Mouse (Mus musculus): ENCODE measurements around the gene Daxx. TPM values are rescaled to one million over a fixed set of nuclear protein-coding genes. Genes with fewer than 3 reads are reported as not detected.

Daxx gene
- polyA plus RNA-seq, 1 experiment from 2014 or later = 64.6 TPM

Small RNA genes within 50 kb of the gene (microRNA-seq; reads per million reads assigned to microRNA genes)
- not detected for gene Gm27740

Other genes starting within 250 kb of the Daxx start
- 441 and 462 TPM in 2 replicates for gene Hnrnpm, start 222.6 kb upstream of the Daxx start, polyA plus RNA-seq (2016; fragmentation: Nextera tagmentation; extraction: Ambion mirVana)
- gene March2, start 190.7 kb upstream of the Daxx start, polyA plus RNA-seq (2016; fragmentation: Nextera tagmentation; extraction: Ambion mirVana) = 46.7 and 52.2 TPM in 2 replicates
- 422 and 447 TPM in 2 replicates for gene Rab11b, start 148.9 kb upstream of the Daxx start, polyA plus RNA-seq (2016; fragmentation: Nextera tagmentation; extraction: Ambion mirVana)
- 21.1 and 28.3 TPM in 2 replicates for gene Angptl4, start 127.6 kb upstream of the Daxx start, polyA plus RNA-seq (2016; fragmentation: Nextera tagmentation; extraction: Ambion mirVana)
- 25.5 and 31.9 TPM in 2 replicates for gene Kank3, start 98.9 kb upstream of the Daxx start, polyA plus RNA-seq (2016; fragmentation: Nextera tagmentation; extraction: Ambion mirVana)
- 613 and 671 TPM in 2 replicates for gene Rps28, start 84.9 kb upstream of the Daxx start, polyA plus RNA-seq (2016; fragmentation: Nextera tagmentation; extraction: Ambion mirVana)
- 436 and 454 TPM in 2 replicates for gene Ndufa7, start 84.8 kb upstream of the Daxx start, polyA plus RNA-seq (2016; fragmentation: Nextera tagmentation; extraction: Ambion mirVana)
- gene Cd320, start 66.3 kb upstream of the Daxx start, polyA plus RNA-seq (2016; fragmentation: Nextera tagmentation; extraction: Ambion mirVana) = 59.8 and 63.5 TPM in 2 replicates
- gene Gm7029, start 35.6 kb upstream of the Daxx start, polyA plus RNA-seq (2016; fragmentation: Nextera tagmentation; extraction: Ambion mirVana) = not detected in 2 replicates
- gene Kifc1, start 18.8 kb upstream of the Daxx start, polyA plus RNA-seq (2016; fragmentation: Nextera tagmentation; extraction: Ambion mirVana) = 3.8 and 4.4 TPM in 2 replicates
- 0.23 and 0.38 TPM in 2 replicates for gene Platr17, start 4.3 kb upstream of the Daxx start, polyA plus RNA-seq (2016; fragmentation: Nextera tagmentation; extraction: Ambion mirVana)
- gene Tapbp, start 6.5 kb downstream of the Daxx start, polyA plus RNA-seq (2016; fragmentation: Nextera tagmentation; extraction: Ambion mirVana) = 19.1 and 21.9 TPM in 2 replicates
- gene Zbtb22, start 6.5 kb downstream of the Daxx start, polyA plus RNA-seq (2016; fragmentation: Nextera tagmentation; extraction: Ambion mirVana) = 21.8 and 25.3 TPM in 2 replicates
- gene Rgl2, start 20.1 kb downstream of the Daxx start, polyA plus RNA-seq (2016; fragmentation: Nextera tagmentation; extraction: Ambion mirVana) = 69.9 and 74.3 TPM in 2 replicates
- gene Pfdn6, start 30.9 kb downstream of the Daxx start, polyA plus RNA-seq (2016; fragmentation: Nextera tagmentation; extraction: Ambion mirVana) = 188 and 203 TPM in 2 replicates
- gene Wdr46, start 31.2 kb downstream of the Daxx start, polyA plus RNA-seq (2016; fragmentation: Nextera tagmentation; extraction: Ambion mirVana) = 37.5 and 37.7 TPM in 2 replicates
- gene B3galt4, start 42.1 kb downstream of the Daxx start, polyA plus RNA-seq (2016; fragmentation: Nextera tagmentation; extraction: Ambion mirVana) = 8.1 and 8.7 TPM in 2 replicates
- gene Vps52, start 46.4 kb downstream of the Daxx start, polyA plus RNA-seq (2016; fragmentation: Nextera tagmentation; extraction: Ambion mirVana) = 67.0 and 70.9 TPM in 2 replicates
- gene Rps18, start 46.6 kb downstream of the Daxx start, polyA plus RNA-seq (2016; fragmentation: Nextera tagmentation; extraction: Ambion mirVana) = 891 and 909 TPM in 2 replicates
- gene H2-K1, start 90.9 kb downstream of the Daxx start, polyA plus RNA-seq (2016; fragmentation: Nextera tagmentation; extraction: Ambion mirVana) = 26.8 and 28.4 TPM in 2 replicates
- gene Ring1, start 115.3 kb downstream of the Daxx start, polyA plus RNA-seq (2016; fragmentation: Nextera tagmentation; extraction: Ambion mirVana) = 25.2 and 27.0 TPM in 2 replicates
- gene H2-Ke6, start 118.6 kb downstream of the Daxx start, polyA plus RNA-seq (2016; fragmentation: Nextera tagmentation; extraction: Ambion mirVana) = 110 and 131 TPM in 2 replicates
- 180 and 184 TPM in 2 replicates for gene Slc39a7, start 122.3 kb downstream of the Daxx start, polyA plus RNA-seq (2016; fragmentation: Nextera tagmentation; extraction: Ambion mirVana)
- 68.0 and 68.4 TPM in 2 replicates for gene Rxrb, start 122.4 kb downstream of the Daxx start, polyA plus RNA-seq (2016; fragmentation: Nextera tagmentation; extraction: Ambion mirVana)
- gene Col11a2, start 130.0 kb downstream of the Daxx start, polyA plus RNA-seq (2016; fragmentation: Nextera tagmentation; extraction: Ambion mirVana) = 2.3 and 4.0 TPM in 2 replicates
- 0.17 and 0.56 TPM in 2 replicates for gene H2-Oa, start 182.9 kb downstream of the Daxx start, polyA plus RNA-seq (2016; fragmentation: Nextera tagmentation; extraction: Ambion mirVana)
- gene H2-DMa, start 210.1 kb downstream of the Daxx start, polyA plus RNA-seq (2016; fragmentation: Nextera tagmentation; extraction: Ambion mirVana) = 9.8 and 9.9 TPM in 2 replicates
- 144 and 148 TPM in 2 replicates for gene Brd2, start 213.2 kb downstream of the Daxx start, polyA plus RNA-seq (2016; fragmentation: Nextera tagmentation; extraction: Ambion mirVana)
- gene H2-DMb2, start 233.9 kb downstream of the Daxx start, polyA plus RNA-seq (2016; fragmentation: Nextera tagmentation; extraction: Ambion mirVana) = 0.16 and 0.23 TPM in 2 replicates
- 0.16 and 0.73 TPM in 2 replicates for gene H2-DMb1, start 243.7 kb downstream of the Daxx start, polyA plus RNA-seq (2016; fragmentation: Nextera tagmentation; extraction: Ambion mirVana)

Data from midbrain, embryonic 12.5 days (tissue).